Mouse (Mus musculus) left cerebral cortex, adult 8-10 months (tissue): ENCODE data around the gene Ephb4. TPM values are rescaled to one million over a fixed set of nuclear protein-coding genes. Genes with fewer than 3 reads are reported as not detected.
A peak's percentile ranks its signal among the peaks of the same experiment; 100 is the strongest.

Source experiments
- DNase-seq, 2 experiments: peaks; one replicate each; pipeline ENCODE4 v3.0.0; 2022; ENCODE audit warnings: low spot score in 2 of 2
- total RNA-seq, 4 experiments: library from RNA; stranded (reverse); gene quantifications; 2 replicates each; pipeline ENCODE4 v1.2.4; 2022

The Ephb4 gene
- 1 to 10 TPM; 4.4 to 7.2 (median 5.2) TPM for total RNA-seq

DNA sequence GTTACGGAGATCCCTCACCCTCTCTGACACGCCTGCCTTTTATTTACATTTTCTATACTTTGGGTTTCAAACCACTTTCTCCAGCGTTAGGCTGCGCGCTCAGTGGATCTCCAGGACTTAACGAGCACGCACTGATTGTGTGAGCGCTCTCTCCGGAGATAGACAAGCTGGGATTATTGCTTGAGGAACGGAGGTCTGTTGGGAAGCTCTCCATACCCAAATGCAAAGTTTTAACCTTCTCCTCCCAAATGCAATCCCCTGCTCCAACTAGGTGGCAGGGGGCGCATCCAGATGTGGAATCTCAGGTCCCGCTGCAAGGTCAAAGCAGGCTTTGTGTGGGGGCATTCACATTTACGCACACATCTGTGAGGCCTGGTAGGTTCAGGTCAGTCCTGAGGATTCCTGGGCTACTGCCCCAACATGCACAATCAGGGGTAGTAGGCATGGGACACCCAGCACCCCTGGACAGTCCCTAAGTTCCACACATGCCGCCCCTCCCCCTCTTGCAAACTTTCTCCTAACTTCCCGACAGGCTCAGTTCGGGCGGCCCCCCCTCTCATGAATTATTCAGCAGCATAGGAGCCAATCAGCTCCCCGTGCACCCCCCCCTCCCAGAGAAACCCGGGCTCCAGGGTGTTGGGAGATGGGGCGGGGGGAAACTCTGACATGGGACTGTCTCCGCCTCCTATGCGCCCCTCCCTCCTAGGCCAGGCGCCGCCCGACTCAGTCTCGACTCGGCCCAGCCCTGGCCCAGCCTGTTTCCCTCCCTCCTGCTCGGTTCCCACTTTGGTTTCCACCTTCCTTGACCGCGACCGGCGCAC is at the start of gene Ephb4:
TSS of gene Ephb4 (plus strand) at position 726 of the 821 bp plus-strand sequence.
- peak in 1 of 2 experiments; percentile 61 for DNase-seq

- no peak for DNase-seq
Observed at GRCm38 (mm10) chr5:137301253-137301652, 48.7 kb upstream of the Ephb4 start.

GRCm38 (mm10) chr5:137303609-137304008 is 46.3 kb upstream of the Ephb4 start:
- no peak for DNase-seq

DNA sequence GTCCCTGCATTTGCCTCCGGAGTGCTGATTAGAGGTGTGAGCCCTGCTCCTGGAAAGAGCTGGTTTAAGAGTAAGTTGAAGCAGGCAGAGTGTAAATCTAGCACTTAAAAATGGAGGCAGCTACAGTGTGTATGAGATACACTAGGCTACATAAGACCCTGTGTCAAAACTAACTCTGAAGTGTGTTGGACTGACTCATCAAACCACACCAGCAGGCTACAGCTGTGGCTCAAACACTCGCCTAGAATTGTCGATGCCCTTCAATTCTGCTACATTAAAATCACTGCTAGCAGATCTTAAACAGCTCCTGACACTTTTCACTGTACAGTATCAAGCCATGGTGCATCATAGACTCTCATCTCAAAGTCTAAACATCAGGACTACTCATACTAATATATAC is 45.7 kb upstream of the Ephb4 start:
- no peak for DNase-seq

GRCm38 (mm10) chr5:137304816-137305215 is 45.1 kb upstream of the Ephb4 start:
- no peak for DNase-seq

DNA sequence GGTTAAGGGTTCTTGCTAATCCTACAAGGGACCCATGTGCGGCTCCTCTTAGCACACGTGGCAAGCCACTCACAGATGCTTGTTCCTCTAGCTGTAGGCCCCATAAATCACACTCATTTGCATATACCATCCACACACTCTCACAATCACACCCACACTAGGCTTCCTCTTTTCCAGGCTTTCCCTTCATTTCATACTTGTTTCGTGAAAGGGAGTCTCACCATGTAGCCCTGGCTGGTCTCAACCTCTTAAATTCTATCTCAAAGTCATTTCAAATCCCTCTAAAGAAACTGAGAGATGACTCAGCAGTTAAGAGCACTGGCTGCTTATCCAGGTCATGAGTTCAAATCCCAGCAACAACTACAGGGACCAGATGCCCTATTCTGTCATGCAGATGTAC is 44.1 kb upstream of the Ephb4 start:
- no peak for DNase-seq

- DNase-seq = no peak
Observed at GRCm38 (mm10) chr5:137306439-137307005, 43.4 kb upstream of the Ephb4 start.

DNA sequence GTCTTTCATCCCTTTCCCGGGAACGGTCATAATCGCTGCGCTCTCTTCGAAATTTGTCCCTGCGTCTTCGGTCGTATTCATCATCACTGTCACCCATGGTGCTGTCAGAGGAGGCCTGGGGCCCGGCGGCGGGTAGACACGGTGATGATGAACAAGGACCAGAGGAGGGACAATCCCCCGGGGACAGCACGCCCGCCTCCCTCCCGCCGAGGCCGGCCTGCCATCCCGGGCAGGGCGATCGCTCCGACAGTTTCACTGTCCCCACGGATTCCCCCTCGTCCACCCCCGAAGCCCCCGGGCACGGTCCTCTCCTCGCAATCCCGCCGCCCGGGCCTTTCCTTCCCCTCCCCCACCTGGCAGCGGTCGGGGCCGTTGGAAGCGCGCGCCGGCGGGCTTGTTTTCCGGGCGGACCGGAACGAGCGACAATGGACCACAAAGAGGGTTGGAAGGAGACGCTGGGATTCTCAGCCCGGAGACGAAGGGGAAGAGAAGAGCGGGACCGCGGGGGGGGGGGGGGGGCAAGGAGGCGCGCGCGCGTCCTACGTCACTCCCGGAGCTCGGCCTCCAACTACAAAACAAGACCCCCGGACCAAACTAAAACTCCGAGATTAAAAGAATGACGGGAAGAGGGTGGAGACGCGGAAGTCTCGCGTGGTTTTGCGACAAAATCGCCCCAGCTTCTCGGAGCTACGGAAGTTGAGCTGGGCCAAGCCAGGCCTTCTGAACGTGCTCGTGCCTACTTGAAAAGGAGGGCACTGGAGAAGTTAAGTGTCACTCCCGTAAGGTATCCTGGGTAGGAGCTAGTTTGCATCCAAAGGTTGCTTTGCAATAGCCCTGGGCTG is 42.6 kb upstream of the Ephb4 start, which contains the start of gene Srrt:
TSS of gene Srrt (minus strand) at position 604 of the 842 bp plus-strand sequence.
- DNase-seq = peak; percentile 81 to 90

GRCm38 (mm10) chr5:137308356-137308755 is 41.6 kb upstream of the Ephb4 start:
- DNase-seq = no peak

- DNase-seq = no peak
Observed at GRCm38 (mm10) chr5:137313466-137314192, 36.3 kb upstream of the Ephb4 start.

- no peak for DNase-seq
Observed at GRCm38 (mm10) chr5:137314193-137315083, 35.5 kb upstream of the Ephb4 start, which contains the start of gene Trip6. TSS of gene Trip6 (minus strand) at chr5:137314404.

- no peak for DNase-seq
Observed at GRCm38 (mm10) chr5:137315084-137315903, 34.6 kb upstream of the Ephb4 start.

GRCm38 (mm10) chr5:137317361-137317760 is 32.5 kb upstream of the Ephb4 start:
- no peak for DNase-seq

DNA sequence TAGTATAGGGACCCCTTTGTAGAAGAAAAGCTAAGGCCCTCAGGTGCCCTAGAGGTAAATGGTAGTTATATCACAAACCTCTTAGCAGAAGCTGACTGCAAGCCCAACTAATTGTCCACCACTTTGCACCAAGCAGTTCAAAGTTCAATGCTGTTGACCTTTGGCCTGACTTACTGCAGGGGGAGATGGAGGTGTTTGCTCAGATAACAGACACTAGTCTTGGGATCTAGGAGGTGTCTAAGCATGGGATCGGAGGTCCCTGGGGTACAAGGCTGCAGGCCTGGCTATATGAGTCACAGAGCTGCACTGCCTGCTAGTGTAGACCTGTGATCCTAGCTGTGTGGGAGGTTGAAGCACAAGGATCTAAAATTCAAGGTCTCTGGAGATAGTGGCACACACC is 31.3 kb upstream of the Ephb4 start:
- DNase-seq = no peak

- no peak for DNase-seq
Observed at GRCm38 (mm10) chr5:137320996-137321395, 28.9 kb upstream of the Ephb4 start.

DNA sequence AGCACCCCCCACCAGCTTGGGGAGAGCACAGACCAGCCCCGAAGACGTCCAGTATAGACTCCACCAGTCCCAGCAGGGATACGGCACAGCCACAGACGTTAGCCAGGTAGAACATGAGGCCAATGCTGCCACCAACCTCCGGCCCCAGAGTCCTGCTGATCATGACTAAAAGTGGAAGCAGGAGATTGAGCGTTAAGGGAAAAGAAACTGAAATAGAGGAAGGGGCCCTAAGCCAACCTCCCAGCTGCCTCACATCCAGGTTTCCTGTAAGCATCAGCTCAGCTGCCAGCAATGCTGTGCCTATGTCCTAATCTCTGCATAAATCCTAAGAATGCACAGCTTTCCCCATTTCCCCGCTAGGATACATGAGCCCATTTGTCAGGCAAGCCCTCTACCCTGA is 19.0 kb upstream of the Ephb4 start:
- no peak for DNase-seq

GRCm38 (mm10) chr5:137332857-137333511 is 16.9 kb upstream of the Ephb4 start:
- DNase-seq = no peak

- peak; percentile 80 to 92 for DNase-seq
Observed at GRCm38 (mm10) chr5:137333512-137334174, 16.3 kb upstream of the Ephb4 start, which contains the start of gene Slc12a9. TSS of gene Slc12a9 (minus strand) at chr5:137333597.
